Mouse (Mus musculus): Measurements from ENCODE around the gene Faf1.
A peak's percentile ranks its signal among the peaks of the same experiment; 100 is the strongest.

Gene Faf1

DNA sequence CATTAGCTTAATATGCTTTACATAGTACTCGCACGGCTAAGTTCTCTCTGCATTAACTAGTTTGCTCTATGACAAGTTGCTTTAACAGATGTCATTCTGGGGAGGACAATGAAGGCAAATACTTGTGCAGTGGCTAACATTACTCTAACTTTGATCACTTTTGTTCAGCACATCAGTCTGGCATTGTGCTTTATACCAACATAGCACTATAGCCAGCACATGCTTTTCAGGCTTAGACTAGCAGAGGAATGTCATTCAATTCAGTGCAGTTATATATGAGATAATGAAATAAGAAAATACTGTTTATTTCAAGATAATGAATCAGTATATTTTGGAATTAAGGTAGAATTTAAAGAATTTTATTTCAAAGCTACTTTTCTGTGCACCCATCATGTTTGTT lies 115.9 kb downstream of the Faf1 start:
- DNase-seq, result peak; percentile 2

GRCm38 (mm10) chr4:109793072-109793471 lies 116.7 kb downstream of the Faf1 start:
- DNase-seq, result no peak

DNA sequence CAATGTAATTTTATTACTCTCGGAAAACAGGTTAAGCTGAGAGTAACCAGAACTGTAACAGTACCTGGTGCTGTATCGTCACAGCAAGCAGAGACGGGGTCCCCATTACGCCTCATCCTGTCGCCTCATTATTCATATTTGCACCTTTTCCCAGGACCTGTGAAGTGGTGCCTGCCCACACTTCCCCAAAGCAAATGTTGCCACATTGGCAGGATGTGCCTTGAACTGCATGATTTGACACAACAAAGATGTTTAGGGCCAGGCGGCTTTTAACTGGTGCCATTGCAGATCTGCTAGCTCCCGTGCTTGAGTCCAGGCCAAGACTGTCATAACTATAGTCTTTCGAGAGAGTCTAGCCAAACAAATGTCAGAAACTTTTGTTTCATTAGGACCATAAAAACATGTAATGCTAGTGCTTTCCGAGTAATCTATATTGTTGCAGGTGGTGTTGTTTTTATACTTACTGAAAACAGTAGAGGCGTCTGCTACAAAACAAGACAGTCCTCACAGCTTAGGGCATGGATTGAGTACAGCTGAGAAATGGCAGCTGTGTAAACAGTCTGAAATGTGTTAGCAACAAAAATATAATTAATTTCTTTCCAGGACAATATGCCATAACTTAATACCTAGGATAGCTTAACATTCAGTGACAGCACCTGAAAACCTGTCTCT lies 121.3 kb downstream of the Faf1 start:
- no peak for DNase-seq

DNA sequence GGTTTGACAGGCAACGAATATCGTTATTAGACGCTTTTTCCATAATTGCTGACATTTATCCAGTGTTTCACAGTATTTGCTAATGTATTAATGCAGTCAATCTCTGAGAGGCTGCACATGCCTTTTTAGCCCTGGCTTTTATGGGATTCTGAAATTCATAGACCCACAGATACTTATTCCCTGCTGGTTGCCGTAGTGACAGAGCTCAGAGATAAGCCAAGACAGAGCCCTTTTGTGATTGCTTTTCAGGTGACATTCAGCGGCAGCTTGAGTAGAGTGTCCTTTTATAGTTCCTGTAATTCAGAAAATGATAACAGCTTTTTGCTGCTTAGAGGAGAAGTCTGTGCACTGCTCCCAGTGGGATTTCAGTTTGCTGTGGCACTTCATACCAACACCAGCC lies 130.0 kb downstream of the Faf1 start:
- no peak for DNase-seq

DNA sequence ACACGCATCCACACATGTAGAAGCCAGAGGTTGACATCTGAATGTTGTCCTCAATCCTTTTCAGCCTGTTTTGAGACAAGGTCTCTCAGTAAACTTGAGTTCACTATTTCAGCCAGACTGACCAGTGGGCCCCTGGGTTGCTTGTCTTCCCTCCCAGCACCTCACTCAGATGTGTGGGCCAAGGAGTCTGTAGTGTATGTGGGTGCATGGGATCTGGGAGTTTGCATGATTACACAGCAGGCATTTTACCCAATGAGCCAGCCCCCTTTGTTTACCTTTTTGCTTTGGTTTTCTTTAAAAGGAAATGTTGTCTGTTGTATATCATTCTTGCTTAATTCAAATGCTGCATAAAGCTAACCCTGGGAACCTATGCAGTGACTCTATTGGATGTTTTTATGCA lies 138.8 kb downstream of the Faf1 start:
- no peak for DNase-seq

DNA sequence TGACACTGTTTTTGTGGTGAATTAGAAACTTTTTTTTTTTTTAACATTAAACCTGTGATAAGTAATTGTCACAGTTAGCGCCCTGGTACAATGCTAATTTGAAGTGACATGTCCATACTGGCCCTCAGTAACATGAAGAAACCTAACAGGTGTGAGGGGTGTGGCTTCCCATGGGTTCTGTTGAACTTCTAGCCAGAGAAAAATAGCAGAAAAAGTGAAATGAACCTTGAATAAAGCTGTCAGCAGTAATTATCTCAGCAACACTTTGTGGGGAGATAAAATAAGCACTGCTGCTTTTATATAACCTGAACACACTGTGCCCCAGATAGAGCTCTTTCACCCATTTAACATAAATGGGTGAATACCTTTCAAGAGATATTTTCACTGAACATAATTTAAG lies 139.2 kb downstream of the Faf1 start:
- peak; percentile 3 for DNase-seq

DNA sequence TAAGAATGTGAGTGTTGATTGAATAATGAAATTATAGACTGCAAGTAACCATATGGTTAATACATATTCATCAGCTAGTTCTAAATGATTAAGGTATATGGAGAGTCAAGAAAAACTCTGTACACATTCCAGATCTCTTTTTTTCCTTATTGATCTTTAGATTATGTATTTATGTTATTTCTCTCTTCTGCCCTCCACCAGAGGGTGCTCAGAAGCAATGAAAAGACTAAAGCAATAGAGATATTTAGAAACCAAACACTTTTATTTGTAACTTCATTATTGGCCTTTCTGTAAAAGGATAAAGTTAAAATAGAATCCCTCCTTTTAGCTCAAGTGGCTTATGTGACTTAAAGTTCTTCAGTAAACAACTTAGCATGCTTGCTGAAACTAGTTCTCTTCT lies 143.1 kb downstream of the Faf1 start:
- no peak for DNase-seq

GRCm38 (mm10) chr4:109829800-109830199 lies 153.4 kb downstream of the Faf1 start:
- DNase-seq, result no peak

DNA sequence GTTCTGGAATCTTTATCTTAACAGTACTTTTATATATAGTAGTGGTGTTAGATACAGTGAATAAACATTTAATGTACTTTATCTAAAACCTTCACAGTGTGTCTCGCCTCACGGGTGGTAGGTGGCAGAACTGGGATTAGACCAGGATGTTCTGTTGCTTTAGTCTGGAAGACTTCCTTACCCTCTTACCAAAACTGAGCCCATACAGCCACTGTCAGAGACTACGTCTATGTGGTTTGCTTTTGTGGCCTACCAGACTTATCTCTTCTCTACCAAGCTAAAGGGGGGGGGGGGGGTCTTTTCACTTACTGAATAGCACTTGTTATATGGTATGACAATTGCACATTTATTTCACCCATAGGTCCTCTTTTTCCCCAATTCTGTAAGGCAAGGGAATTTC lies 181.5 kb downstream of the Faf1 start:
- no peak for DNase-seq

- DNase-seq, result peak; percentile 41
Measured at GRCm38 (mm10) chr4:109858571-109859392, 182.4 kb downstream of the Faf1 start.

DNA sequence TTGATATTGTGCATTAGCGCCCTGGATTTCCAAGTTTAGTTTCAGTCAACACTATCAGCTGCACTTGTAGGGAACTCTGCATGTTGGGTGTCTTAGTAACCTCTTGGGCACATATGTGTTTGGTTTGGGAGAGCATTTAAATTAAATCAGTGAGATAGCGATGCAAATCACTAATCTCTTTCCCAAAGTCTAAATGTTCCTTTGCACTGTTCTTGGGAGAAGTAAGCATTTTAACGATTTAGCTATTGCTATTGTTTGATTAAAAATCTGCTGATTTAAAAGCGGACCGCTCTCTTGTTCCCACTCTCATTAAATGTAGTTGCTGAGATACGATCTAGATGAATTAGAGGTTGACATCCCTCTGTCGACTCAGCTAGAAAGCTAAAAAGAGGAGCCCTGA lies 183.0 kb downstream of the Faf1 start:
- DNase-seq, result no peak

GRCm38 (mm10) chr4:109860256-109860655 lies 183.9 kb downstream of the Faf1 start:
- DNase-seq, result no peak

GRCm38 (mm10) chr4:109862271-109862670 lies 185.9 kb downstream of the Faf1 start:
- DNase-seq, result peak; percentile 12

GRCm38 (mm10) chr4:109863021-109863420 lies 186.6 kb downstream of the Faf1 start:
- DNase-seq, result no peak

DNA sequence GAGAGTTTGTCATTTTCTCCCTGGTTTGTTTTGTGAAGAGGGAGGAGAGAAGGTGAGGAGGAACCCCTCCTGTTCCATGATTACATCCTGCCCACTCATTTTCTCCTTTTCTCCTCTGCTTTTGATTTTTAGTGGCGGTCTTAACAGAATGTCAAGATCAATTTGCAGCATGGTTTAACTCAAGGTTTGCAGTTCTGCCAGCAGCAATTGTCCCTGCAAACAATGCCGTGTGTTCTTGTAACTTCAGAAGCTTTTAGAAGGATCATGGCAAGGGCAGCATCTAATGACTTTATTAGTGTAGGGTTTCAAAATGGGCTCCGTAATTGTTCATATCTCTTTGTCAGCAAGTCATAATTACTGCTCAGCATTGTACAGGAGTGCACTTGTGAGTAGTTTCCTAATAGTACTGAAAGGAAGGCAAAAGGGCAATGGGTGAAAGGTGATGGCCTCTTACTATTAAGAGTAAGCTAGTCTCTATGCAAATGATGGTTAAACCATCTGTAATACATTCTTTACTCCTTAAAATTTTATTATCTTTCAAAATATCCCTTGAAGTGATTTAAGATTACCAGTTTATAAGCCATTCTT lies 192.6 kb downstream of the Faf1 start:
- peak; percentile 3 for DNase-seq

- DNase-seq, result peak; percentile 41
Measured at GRCm38 (mm10) chr4:109884333-109884732, 207.9 kb downstream of the Faf1 start.

GRCm38 (mm10) chr4:109887856-109888357 lies 211.5 kb downstream of the Faf1 start:
- no peak for DNase-seq

- no peak for DNase-seq
Measured at GRCm38 (mm10) chr4:109897810-109898566, 221.6 kb downstream of the Faf1 start.

GRCm38 (mm10) chr4:109901076-109901475 lies 224.7 kb downstream of the Faf1 start:
- DNase-seq, result no peak

- DNase-seq, result no peak
Measured at GRCm38 (mm10) chr4:109904487-109904886, 228.1 kb downstream of the Faf1 start.

DNA sequence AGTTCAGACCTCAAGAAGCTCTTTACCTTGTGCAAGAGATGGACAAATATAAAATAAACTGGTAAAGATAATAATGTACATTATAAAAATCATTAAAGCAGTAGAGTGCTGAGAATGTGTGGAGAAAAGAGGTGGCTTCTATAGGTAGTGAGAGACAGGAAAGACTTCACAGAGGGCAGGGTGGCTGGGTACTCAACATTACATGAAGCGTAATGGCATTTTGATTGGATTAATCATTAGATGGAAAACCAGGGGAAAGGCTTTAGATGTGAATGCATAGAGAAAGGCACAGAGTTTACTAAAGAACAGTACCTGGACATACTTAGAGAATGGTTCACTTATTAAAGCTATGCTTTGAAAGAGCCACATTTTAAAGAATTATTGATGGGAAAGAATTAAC lies 252.7 kb downstream of the Faf1 start:
- no peak for DNase-seq

DNA sequence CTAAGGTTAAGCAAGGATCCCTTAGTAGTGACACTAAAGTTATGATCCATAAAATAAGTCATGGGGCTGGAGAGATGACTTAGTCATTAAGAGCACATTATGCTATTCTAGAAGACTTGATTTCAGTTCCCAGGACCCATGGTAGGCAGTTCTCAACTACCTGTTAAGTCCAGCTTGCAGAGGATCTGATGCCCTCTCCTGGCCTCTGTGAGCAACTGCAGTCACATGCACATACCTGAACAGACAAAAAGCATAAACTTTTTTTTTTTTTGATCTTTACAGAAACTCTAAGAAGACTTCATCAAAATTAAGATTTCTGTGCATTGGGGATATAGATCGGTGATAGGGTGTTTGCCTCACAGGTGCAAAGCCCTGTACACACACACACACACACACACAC lies 254.1 kb downstream of the Faf1 start:
- DNase-seq, result peak; percentile 16

GRCm38 (mm10) chr4:109930935-109931334 lies 254.5 kb downstream of the Faf1 start:
- no peak for DNase-seq

All from embryo, embryonic 11 days (tissue).